Mouse (Mus musculus): ENCODE data around the gene Atp7a. TPM values are rescaled to one million over a fixed set of nuclear protein-coding genes. Genes with fewer than 3 reads are reported as not detected.
"Not testable (repeated sequence)": the region's sequence is repeated elsewhere in the genome, so short reads cannot be mapped to it uniquely, and the experiment has no call there.

The Atp7a gene
- 1 to 10 TPM; 7.1 to 8.5 (median 7.5) TPM for total RNA-seq (2022)

- DNase-seq (ENCODE audit: low spot score in 2 of 2): peak; percentile 61 to 80
Measured at GRCm38 (mm10) chrX:106026418-106027342, at the start of gene Atp7a. Gene Atp7a (plus strand): TSS chrX:106027276.

- no peak for DNase-seq (ENCODE audit: low spot score in 2 of 2)
Measured at GRCm38 (mm10) chrX:106001605-106002004, 25.5 kb upstream of the Atp7a start.

- DNase-seq (ENCODE audit: low spot score in 2 of 2): no peak
Measured at GRCm38 (mm10) chrX:106010762-106011161, 16.3 kb upstream of the Atp7a start.

- DNase-seq (ENCODE audit: low spot score in 2 of 2): peak; percentile 46 to 82
Measured at GRCm38 (mm10) chrX:106011465-106012159, 15.5 kb upstream of the Atp7a start, which contains the start of gene Magt1. Gene Magt1 (minus strand): TSS chrX:106011906.

GRCm38 (mm10) chrX:106012559-106012958 is 14.5 kb upstream of the Atp7a start:
- no peak for DNase-seq (ENCODE audit: low spot score in 2 of 2)

- no peak for DNase-seq (ENCODE audit: low spot score in 2 of 2)
Measured at GRCm38 (mm10) chrX:106013217-106013616, 13.9 kb upstream of the Atp7a start.

- not testable (repeated sequence) for DNase-seq (ENCODE audit: low spot score in 2 of 2)
Measured at GRCm38 (mm10) chrX:106014741-106015377, 12.2 kb upstream of the Atp7a start.

- peak; percentile 50 to 69 for DNase-seq (ENCODE audit: low spot score in 2 of 2)
Measured at GRCm38 (mm10) chrX:106015571-106016322, 11.3 kb upstream of the Atp7a start, which contains the start of gene Cox7b. Gene Cox7b (plus strand): TSS chrX:106015700.

GRCm38 (mm10) chrX:106017102-106017501 is 10.0 kb upstream of the Atp7a start:
- DNase-seq (ENCODE audit: low spot score in 2 of 2): no peak

GRCm38 (mm10) chrX:106017516-106017915 is 9.6 kb upstream of the Atp7a start:
- DNase-seq (ENCODE audit: low spot score in 2 of 2): no peak

GRCm38 (mm10) chrX:106027343-106027674 is 233 bp downstream of the Atp7a start:
- DNase-seq (ENCODE audit: low spot score in 2 of 2): no peak

GRCm38 (mm10) chrX:106030176-106030575 is 3.1 kb downstream of the Atp7a start:
- DNase-seq (ENCODE audit: low spot score in 2 of 2): no peak

- DNase-seq (ENCODE audit: low spot score in 2 of 2): no peak
Measured at GRCm38 (mm10) chrX:106031124-106031523, 4.0 kb downstream of the Atp7a start.

- DNase-seq (ENCODE audit: low spot score in 2 of 2): no peak
Measured at GRCm38 (mm10) chrX:106035727-106036126, 8.7 kb downstream of the Atp7a start.

- no peak for DNase-seq (ENCODE audit: low spot score in 2 of 2)
Measured at GRCm38 (mm10) chrX:106037185-106037752, 10.2 kb downstream of the Atp7a start.

GRCm38 (mm10) chrX:106043863-106044617 is 17.0 kb downstream of the Atp7a start:
- DNase-seq (ENCODE audit: low spot score in 2 of 2): no peak

GRCm38 (mm10) chrX:106045455-106045854 is 18.4 kb downstream of the Atp7a start:
- DNase-seq (ENCODE audit: low spot score in 2 of 2): no peak

- no peak for DNase-seq (ENCODE audit: low spot score in 2 of 2)
Measured at GRCm38 (mm10) chrX:106045928-106046327, 18.9 kb downstream of the Atp7a start.

GRCm38 (mm10) chrX:106048191-106048590 is 21.1 kb downstream of the Atp7a start:
- DNase-seq (ENCODE audit: low spot score in 2 of 2): no peak

GRCm38 (mm10) chrX:106077858-106078257 is 50.8 kb downstream of the Atp7a start:
- DNase-seq (ENCODE audit: low spot score in 2 of 2): not testable (repeated sequence)

Measured in left cerebral cortex, adult 8-10 months (tissue).